Mouse (Mus musculus) effector memory CD4-positive, alpha-beta T cell, adult 5 months (primary cell): ENCODE measurements around the gene Tmem132a. TPM values are rescaled to one million over a fixed set of nuclear protein-coding genes. Genes with fewer than 3 reads are reported as not detected.

Experiments used
- polyA plus RNA-seq: library from polyadenylated mRNA; unstranded; fragments of 100-300 nt; shearing (Covaris generic); gene quantifications from one replicate; pipeline ENCODE4 v1.2.1, GENCODE M21; 2017

Tmem132a gene
- not detected for polyA plus RNA-seq

GRCm38 (mm10) chr19:10869886-10870527 lies at the start of gene Tmem132a:
Tmem132a (minus strand) TSS chr19:10869940.

GRCm38 (mm10) chr19:10895016-10895528 lies 25.3 kb upstream of the Tmem132a start, which contains the start of gene Prpf19:
Prpf19 (plus strand) TSS chr19:10895231.

GRCm38 (mm10) chr19:10881426-10882154 lies 11.8 kb upstream of the Tmem132a start, which contains the start of gene Tmem109:
Tmem109 (minus strand) TSS chr19:10882001.

GRCm38 (mm10) chr19:10839010-10839892 lies 30.5 kb downstream of the Tmem132a start, which contains the start of gene Slc15a3:
Slc15a3 (plus strand) TSS chr19:10839727.

GRCm38 (mm10) chr19:10829436-10830175 lies 40.1 kb downstream of the Tmem132a start, which contains the start of gene Cd6:
Cd6 (minus strand) TSS chr19:10830058.

Other genes with a start within 250 kb of the Tmem132a start
- not detected for gene Vwce, start 235.7 kb downstream of the Tmem132a start, polyA plus RNA-seq
- not detected for gene Pga5, start 191.9 kb downstream of the Tmem132a start, polyA plus RNA-seq
- 24.9 TPM for gene Vps37c, start 181.2 kb downstream of the Tmem132a start, polyA plus RNA-seq
- 505 TPM for gene Cd5, start 130.9 kb downstream of the Tmem132a start, polyA plus RNA-seq
- gene Cd6, start 39.9 kb downstream of the Tmem132a start, polyA plus RNA-seq: 601 TPM
- 8.9 TPM for gene Slc15a3, start 30.2 kb downstream of the Tmem132a start, polyA plus RNA-seq
- 40.9 TPM for gene Tmem109, start 12.1 kb upstream of the Tmem132a start, polyA plus RNA-seq
- gene Prpf19, start 25.3 kb upstream of the Tmem132a start, polyA plus RNA-seq: 62.6 TPM
- gene Zp1, start 50.7 kb upstream of the Tmem132a start, polyA plus RNA-seq: not detected
- gene Ptgdr2, start 67.2 kb upstream of the Tmem132a start, polyA plus RNA-seq: not detected
- 14.4 TPM for gene Ccdc86, start 79.3 kb upstream of the Tmem132a start, polyA plus RNA-seq
- gene Ms4a10, start 104.7 kb upstream of the Tmem132a start, polyA plus RNA-seq: not detected
- gene Ms4a15, start 123.3 kb upstream of the Tmem132a start, polyA plus RNA-seq: not detected
- gene Ms4a18, start 148.1 kb upstream of the Tmem132a start, polyA plus RNA-seq: not detected
- gene Ms4a8a, start 211.2 kb upstream of the Tmem132a start, polyA plus RNA-seq: 0.56 TPM